Comparison of ENCODE assay signal across 13 mouse cellular contexts in the genomic region with DNA sequence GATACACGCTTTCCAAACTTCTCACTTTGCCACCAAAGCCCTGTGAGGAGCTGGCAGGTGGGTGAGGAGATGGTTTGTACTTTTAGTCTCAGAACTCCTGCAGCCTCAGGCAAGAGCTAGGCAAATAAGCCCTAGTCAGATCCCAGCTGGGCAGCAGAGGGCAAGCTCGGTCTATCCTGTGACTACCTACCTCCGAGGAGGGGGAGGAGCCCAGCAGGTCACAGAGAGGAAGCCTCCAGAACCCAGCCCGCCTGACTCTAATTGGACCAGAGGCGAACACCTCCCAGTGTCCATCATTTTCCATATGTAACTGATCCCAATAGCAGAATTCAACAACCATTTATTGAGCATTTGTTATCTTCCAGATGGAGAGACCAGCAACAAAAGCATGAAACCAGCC.
DNase-seq lines count a peak whose midpoint lies in the region; ATAC-seq lines count a peak whose summit lies in the region.
"Had no signal": no experiment of that assay in that cellular context is flagged by ENCODE, and none has a peak within 500 bp of the region (broad histone marks: within the 10 kb centered on the region; RNA-seq: fewer than 3 reads in every experiment).

No protein-coding gene starts in this region.

- H3K9me3 ChIP-seq in heart, embryonic 11.5 days (replicated peaks; ENCODE audit: control insufficient read depth, low read length), result no peaks in the 10 kb centered on the region
- H3K9me3 ChIP-seq in midbrain, embryonic 11.5 days (ENCODE audit: control insufficient read depth, low read length), result no peaks in the 10 kb centered on the region
- H3K9me3 ChIP-seq in midbrain, embryonic 16.5 days (replicated peaks; ENCODE audit: control insufficient read depth, low read length, poor library complexity, severe bottlenecking), result no peaks in the 10 kb centered on the region
- H3K9me3 ChIP-seq: embryonic facial prominence, embryonic 12.5 days; hindbrain, embryonic 15.5 days had no signal

- no peak overlapping the region for H3K4me3 ChIP-seq in heart, embryonic 11.5 days (ENCODE audit: low read depth, low read length)
- no peak overlapping the region for H3K4me3 ChIP-seq in midbrain, embryonic 11.5 days (ENCODE audit: low read depth, low read length)
- no peak overlapping the region for H3K4me3 ChIP-seq in midbrain, embryonic 16.5 days (ENCODE audit: low read depth, low read length)
- H3K4me3 ChIP-seq: embryonic facial prominence, embryonic 12.5 days; hindbrain, embryonic 15.5 days had no signal

- H3K36me3 ChIP-seq in heart, embryonic 11.5 days (ENCODE audit: control insufficient read depth, insufficient read depth, low read length), result no peaks in the 10 kb centered on the region
- H3K36me3 ChIP-seq in midbrain, embryonic 11.5 days (ENCODE audit: control insufficient read depth, insufficient read depth, low read length), result no peaks in the 10 kb centered on the region
- H3K36me3 ChIP-seq in midbrain, embryonic 16.5 days (ENCODE audit: control insufficient read depth, insufficient read depth, low read length), result no peaks in the 10 kb centered on the region
- H3K36me3 ChIP-seq: embryonic facial prominence, embryonic 12.5 days; G1E; hindbrain, embryonic 15.5 days had no signal

- WGBS in heart, embryonic 11.5 days (ENCODE audit: insufficient replicate concordance), result 20% methylated on average over 5 of the region's 5 CpGs
- WGBS in midbrain, embryonic 11.5 days, result 15% methylated on average over 5 of the region's 5 CpGs
- WGBS in midbrain, embryonic 16.5 days, result 28% methylated on average over 5 of the region's 5 CpGs

- H3K27ac ChIP-seq in heart, embryonic 11.5 days (ENCODE audit: low read depth, low read length), result no peak overlapping the region
- H3K27ac ChIP-seq in midbrain, embryonic 11.5 days (ENCODE audit: low read depth, low read length), result peak overlapping the region; percentile 79; the same call in 1 of the 2 replicates
- no peak overlapping the region for H3K27ac ChIP-seq in midbrain, embryonic 16.5 days (ENCODE audit: low read length)
- H3K27ac ChIP-seq: embryonic facial prominence, embryonic 12.5 days; hindbrain, embryonic 15.5 days had no signal

- no peak overlapping the region for H3K4me2 ChIP-seq in heart, embryonic 11.5 days
- no peak overlapping the region for H3K4me2 ChIP-seq in midbrain, embryonic 11.5 days
- no peak overlapping the region for H3K4me2 ChIP-seq in midbrain, embryonic 16.5 days (ENCODE audit: low read length)
- H3K4me2 ChIP-seq: embryonic facial prominence, embryonic 12.5 days; hindbrain, embryonic 15.5 days; liver, embryonic 11.5 days had no signal

- ATAC-seq in heart, embryonic 11.5 days (replicated peaks; ENCODE audit: insufficient number of reproducible peaks, low FRiP score, low TSS enrichment), result no peak
- peak; percentile 18; the same call in 1 of the 2 replicates for ATAC-seq in midbrain, embryonic 11.5 days (ENCODE audit: low FRiP score)
- ATAC-seq in midbrain, embryonic 16.5 days, result no peak

- peaks cover 32% of the 10 kb centered on the region for H3K27me3 ChIP-seq in heart, embryonic 11.5 days (ENCODE audit: control insufficient read depth, insufficient read depth, low read length)
- no peaks in the 10 kb centered on the region for H3K27me3 ChIP-seq in midbrain, embryonic 11.5 days (ENCODE audit: control insufficient read depth, insufficient read depth, low read length)
- H3K27me3 ChIP-seq in midbrain, embryonic 16.5 days (ENCODE audit: control insufficient read depth, insufficient read depth, low read depth, low read length), result no peaks in the 10 kb centered on the region
- H3K27me3 ChIP-seq: embryonic facial prominence, embryonic 12.5 days; hindbrain, embryonic 15.5 days had no signal

- peak; percentile 90 for DNase-seq in heart, adult 11 months
- no peak for DNase-seq in midbrain, embryonic 11.5 days (ENCODE audit: low spot score, missing footprints)
- peak; percentile 9 for DNase-seq in cerebellum, adult 11 months
- peak; percentile 17 for DNase-seq in lung, postnatal 10 days
- no peak for DNase-seq in urinary bladder, adult 18-20 months (ENCODE audit: low spot score in 2 of 2)
- DNase-seq in layer of hippocampus, postnatal 25 days (ENCODE audit: extremely low spot score in 1 of 2, low spot score in 1 of 2), result no peak
- DNase-seq: layer of hippocampus, adult 9-11 months had no signal

- H3K9ac ChIP-seq in heart, embryonic 11.5 days (ENCODE audit: low read depth, low read length), result no peak overlapping the region
- H3K9ac ChIP-seq in midbrain, embryonic 11.5 days (ENCODE audit: low read length), result no peak overlapping the region
- H3K9ac ChIP-seq in midbrain, embryonic 16.5 days (ENCODE audit: low read depth, low read length), result no peak overlapping the region
- H3K9ac ChIP-seq: embryonic facial prominence, embryonic 12.5 days; hindbrain, embryonic 15.5 days had no signal

- no peaks in the 10 kb centered on the region for H3K4me1 ChIP-seq in heart, embryonic 11.5 days (ENCODE audit: control insufficient read depth, insufficient read depth, low read length)
- H3K4me1 ChIP-seq in midbrain, embryonic 11.5 days (ENCODE audit: control insufficient read depth, insufficient read depth, low read length), result peaks cover 43% of the 10 kb centered on the region
- H3K4me1 ChIP-seq in midbrain, embryonic 16.5 days (ENCODE audit: control insufficient read depth, insufficient read depth, low read length), result peaks cover 15% of the 10 kb centered on the region

Comparison
In these comparisons a context has a peak if more than half of its experiments do, and no peak if none do; other contexts are left out.
1. DNase-seq: peak in heart, adult 11 months (single experiment), cerebellum, adult 11 months (single experiment) and lung, postnatal 10 days (single experiment); none in midbrain, embryonic 11.5 days (single experiment), urinary bladder, adult 18-20 months (0 of 2) and layer of hippocampus, postnatal 25 days (0 of 2).